Mouse (Mus musculus) olfactory bulb, adult 2 months (tissue): ENCODE measurements around the gene Agrp.

Experiments
- CTCF ChIP-seq: fragments of 200-500 bp; IDR thresholded peaks from 2 replicates; pipeline ENCODE4 v1.5.1; 2012; ENCODE audit warnings: low read depth, mild to moderate bottlenecking, low read length, moderate library complexity; ENCODE audit not compliant: insufficient read depth
- POLR2A ChIP-seq: fragments of 200-500 bp; IDR thresholded peaks from 2 replicates; pipeline ENCODE4 v1.6.1; 2012; ENCODE audit warnings: mild to moderate bottlenecking, low read depth, low read length, moderate library complexity; ENCODE audit not compliant: insufficient read depth

DNA sequence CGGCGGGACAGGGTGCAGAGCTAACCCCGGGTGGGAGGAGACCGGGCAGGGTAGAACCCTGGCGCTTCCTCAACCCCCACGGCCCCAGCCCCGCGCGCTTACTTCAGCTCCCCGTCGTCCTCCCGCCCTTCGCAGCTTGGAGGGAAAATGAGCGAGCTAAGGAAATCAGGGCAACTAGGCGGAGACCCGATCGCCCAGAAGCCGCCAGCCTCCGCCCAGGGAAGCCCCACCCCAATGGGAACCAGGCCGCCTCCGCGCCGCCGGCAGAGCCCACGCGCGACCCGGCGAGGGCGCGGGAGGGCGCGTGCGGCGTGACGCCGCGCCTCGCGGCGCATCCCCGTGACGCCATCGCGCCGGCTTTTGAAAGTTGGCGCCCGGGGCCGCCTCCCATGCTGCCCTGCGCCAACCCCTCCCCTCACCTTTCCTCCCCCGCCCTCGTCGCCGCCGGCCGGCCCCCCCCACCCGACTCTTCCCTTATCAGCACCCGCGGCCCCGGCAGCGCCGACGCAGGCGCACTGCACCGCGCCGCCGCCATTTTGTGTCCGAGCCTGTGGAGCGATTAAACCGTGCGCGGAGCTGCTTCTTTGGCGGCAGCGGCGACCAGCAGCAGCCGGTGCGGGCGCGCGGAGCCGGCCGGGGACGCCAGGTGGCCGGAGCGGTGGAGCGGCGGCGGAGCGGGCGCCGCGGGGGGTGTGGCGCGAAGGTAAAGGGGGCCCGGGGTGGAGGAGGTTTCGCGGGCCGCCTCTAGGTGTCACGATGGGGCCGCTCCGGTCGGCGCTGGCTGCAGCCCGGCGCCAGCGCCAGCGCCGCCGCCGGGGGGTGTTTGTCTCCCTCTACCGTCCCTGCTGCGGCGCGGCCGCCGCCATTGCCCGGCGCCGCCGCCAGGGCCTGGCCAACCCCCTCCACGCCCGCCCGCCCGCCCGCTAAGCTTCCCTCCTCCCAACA lies 903 bp downstream of the Agrp start, which contains the start of gene Ctcf:
- TF ChIP-seq CTCF (0 out of 2 replicates have a peak, but pooled peaks have one; percentile 9), POLR2A (peak; percentile 45; the same call in 1 of the 2 replicates)
